Mouse (Mus musculus) spleen, adult 18-20 months (tissue): ENCODE measurements around the gene 2010111I01Rik.
"Not testable (repeated sequence)": the region's sequence is repeated elsewhere in the genome, so short reads cannot be mapped to it uniquely, and the experiment has no call there.

Experiments used
- DNase-seq, 2 experiments: peaks; one replicate each; pipeline ENCODE4 v3.0.0; 2022; ENCODE audit warnings: mixed read lengths in 2 of 2

2010111I01Rik gene

DNA sequence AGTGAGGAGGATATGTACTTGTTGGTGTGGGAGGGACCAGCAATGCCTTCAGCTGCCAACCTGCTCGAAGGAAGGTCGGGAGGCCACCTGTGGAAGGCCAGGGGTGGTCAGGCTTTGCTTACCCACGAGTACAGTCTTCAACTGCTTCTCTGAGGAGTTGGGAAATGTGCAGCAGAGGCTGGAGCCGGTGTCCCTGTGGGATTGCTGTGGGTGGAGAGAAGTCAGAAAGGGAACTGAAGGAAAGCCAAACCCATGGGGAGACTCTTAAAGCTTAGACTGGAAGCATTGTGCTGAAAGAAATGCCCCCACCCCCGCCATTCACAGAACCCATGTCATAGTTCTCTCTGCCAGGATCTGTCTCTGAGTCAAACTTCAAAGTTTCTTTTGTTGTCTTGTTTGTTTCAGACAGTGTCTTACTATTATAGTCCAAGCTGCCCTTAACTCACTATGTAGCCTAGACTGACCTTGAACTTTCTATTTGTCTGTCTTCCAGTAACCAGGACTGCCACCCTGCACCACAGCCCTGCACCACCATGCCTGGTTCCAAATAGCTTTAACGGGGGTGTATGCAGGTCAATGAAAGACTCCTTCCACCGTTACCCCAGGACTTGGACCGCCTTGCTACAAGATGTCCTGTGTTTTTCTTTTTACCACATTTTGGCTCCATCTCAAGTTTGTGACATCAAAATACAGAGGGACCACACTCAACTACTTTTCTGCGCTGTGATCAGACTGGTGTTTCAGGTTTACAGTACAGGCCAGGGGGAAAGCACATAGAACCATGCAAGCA, 358.8 kb downstream of the 2010111I01Rik start:
- DNase-seq: no peak

DNA sequence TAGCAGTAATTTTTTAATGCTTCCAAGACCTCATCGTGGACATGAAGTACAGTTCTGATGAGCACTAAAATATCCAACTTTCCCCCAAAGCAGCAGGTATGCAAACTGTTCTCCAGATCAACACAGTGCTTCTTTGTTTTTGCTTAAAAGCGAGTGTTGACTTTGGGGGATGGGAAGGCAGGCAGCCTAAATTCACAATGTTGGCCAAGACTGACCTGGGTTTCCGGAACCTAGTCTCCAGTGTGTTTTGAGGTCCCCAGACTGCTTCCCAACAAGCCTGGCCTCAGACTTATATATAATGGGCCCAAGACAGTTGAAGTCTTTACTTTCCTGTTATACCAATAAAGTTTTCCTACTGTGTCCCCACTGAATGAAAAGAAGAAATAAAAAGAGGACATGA, 359.6 kb downstream of the 2010111I01Rik start:
- no peak for DNase-seq

DNA sequence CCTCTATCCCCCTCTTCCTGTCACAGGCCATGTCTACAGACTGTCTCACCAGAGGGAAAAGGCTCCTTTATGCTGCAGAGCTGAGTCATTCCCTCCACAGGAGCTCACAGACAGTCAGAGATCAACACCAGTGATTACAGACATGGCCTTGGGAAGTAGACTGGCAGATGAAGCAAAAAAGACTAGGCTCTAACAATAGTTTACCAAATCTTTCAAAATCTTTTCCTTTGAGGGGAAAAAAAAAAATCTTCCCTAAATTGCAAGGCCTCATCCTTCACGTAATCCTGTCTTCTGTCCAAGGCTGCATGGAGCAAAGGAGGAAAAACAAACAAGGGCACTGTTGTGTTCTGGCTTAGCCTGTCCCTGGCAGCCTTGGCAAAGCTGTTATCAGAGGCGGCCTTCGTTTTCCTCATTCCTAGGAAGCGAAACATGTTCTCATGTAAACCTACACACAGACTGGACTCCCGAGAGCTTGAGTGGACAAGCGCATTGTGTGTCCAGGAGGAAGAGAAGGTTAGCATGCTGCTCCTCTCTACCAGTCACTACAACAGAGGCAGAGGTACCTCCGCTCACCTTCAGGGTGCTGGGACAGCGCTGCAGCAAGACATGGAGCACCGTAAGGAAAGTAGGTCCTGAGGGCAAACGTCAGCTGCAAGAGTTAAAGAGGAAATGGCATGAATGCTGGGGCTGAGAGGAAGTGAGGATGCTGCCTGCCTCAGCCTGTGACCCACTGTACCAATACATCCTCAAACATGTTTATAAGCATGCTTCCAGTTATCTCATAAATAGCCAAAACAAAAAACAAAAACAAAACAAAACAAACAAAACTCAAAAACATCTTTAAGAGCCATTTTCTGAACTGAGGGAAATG, 360.5 kb downstream of the 2010111I01Rik start:
- DNase-seq: no peak

DNA sequence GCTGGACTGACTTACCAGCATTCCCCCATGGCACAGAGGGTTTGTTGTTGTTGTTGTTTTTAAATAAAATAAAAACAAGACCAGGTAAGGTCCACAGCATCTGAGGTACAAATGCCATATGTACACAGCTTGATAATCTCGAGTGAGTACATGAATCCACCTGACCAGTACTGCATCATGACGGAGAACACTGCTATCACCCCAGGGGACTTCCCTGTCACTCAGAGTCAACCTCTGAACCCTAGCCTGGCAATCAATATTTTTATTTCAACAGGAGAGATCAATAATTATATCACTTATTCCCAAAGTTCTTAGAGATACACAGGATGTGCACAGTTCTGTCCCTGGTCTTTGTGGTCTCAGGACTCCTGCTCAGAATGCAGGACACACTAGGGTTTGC, 361.3 kb downstream of the 2010111I01Rik start:
- DNase-seq: no peak

DNA sequence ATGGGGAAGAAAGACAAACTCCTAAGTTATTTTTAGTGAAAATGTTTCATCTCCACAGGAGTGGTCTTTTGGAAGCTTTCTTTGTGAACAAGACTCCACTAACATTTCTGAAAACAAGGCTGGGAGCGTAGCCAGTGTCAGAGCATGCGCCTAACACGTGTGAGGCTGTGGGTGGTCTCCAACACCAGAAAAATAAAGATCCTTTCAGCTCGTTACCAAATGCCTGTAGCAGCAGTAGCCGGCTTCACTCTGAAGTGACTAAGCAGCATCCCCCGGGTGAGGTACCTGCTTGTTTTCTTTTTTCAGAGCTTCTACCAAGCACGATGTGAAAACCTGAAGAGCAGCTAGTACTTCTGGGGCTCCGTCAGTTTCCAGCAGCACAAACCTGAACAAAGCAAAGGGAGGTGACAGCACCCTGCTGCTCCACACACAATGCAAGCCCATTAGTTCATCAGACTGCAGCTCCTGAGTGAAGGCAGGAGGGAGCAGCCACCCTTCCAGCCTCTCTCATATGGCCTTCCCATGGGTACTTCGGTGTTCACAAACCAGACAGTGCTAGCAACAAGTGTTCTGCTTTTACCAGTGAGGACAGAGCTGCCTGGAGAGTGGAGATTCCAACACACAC, 365.7 kb downstream of the 2010111I01Rik start:
- DNase-seq: no peak

DNA sequence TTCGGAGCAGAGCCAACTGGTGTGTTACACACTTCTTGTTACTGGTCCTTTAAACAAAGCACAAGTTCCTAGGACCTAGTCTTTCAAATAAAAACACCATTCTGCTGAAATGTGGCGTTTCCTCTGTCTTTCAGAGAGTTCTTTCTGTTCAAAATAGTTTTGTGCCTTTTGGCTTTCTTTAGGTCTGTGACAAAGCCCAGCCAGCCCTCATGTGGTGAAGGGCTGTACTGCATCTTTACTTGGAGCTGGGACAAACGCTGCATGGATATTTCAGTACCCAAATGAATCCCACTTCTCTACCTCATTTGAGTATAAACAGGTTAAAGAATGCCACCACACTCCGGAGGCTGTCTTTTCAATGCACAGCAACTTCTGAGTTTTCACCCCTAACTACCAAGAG, 366.7 kb downstream of the 2010111I01Rik start:
- DNase-seq: peak in 1 of 2 experiments; percentile 45

DNA sequence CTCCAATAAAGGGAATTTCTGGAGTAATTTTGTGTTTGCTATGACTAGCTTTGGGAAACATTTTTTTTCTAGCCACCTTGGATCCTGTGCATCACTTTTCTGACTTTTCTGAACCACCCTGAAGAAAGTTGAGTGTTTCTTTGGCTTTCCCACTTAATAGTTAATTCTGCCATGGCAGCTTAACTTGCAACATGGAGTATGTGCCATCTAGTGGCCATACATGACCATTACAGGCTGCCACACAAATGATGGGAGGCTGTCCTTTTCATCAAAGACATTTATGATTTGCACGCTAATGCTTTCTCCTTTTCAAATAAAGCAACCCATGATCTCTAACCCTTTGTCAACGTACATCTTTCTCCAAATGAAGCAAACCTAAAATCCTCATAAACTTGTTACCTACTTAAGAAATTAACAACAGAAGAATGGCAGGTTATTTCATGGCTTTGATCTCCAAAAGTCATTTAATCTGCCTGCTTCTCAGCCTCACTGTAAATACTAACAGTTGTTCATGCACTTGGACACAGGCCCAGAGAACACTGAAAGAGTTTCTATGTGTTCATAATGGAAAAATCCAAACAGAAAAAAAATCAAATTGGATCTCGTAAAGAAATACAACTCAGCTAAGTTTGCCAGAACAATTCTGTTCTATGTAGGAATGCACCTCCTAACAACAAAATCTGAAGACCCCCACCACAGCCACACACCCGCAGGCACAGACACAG, 368.0 kb downstream of the 2010111I01Rik start:
- DNase-seq: peak in 1 of 2 experiments; percentile 43

DNA sequence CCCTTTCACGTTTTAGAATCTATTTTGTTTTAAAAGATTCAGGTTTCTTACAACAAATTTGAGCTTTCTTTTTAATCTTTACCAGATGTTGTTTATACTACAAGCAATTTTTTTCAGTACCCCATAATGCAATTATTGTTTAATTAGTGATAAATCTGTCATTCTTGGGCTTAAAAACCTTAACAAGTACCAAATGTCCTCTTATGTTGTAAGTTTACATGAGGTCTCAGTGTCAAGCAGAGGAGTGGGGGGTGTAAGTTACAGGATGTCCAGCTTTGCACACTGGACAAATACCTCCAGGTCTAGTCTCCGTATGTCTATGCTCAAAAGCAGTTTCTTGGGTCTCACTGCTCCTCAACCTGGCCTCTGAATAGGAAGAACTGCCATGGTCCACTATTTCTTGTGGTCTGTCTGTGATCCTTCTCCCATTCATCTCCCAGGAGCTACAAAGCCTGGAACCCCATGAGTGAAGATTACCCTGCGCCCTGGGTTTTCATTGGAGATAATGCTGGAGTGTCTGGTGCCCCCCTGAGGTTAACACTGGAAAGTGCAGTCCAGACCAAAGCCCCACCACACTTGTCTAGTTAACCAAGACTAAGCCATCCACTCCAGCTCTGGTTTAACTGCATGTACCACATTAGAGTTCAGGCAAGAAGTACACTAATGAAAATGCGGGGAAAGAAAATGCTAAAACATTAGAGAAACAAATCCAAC, 370.9 kb downstream of the 2010111I01Rik start:
- no peak for DNase-seq

DNA sequence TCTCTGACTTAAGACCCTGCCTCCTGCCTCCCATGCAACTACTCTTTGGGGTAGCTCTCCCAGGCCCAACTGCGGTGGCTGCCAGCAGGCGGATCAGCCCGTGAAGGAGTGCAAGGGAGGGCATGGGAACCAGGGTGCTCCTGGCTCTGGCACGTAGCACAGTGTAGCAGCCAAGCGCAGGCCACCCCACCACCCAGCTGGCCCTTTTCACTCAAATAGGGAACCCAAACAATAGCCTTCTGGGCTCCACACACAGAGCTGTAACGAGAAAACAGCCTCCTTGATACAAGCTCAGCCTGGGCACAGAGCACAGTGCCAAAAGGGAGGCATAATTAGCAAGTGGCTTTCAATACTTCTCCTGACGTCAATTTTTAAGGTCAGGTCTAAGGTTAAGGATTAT, 371.6 kb downstream of the 2010111I01Rik start:
- no peak for DNase-seq

DNA sequence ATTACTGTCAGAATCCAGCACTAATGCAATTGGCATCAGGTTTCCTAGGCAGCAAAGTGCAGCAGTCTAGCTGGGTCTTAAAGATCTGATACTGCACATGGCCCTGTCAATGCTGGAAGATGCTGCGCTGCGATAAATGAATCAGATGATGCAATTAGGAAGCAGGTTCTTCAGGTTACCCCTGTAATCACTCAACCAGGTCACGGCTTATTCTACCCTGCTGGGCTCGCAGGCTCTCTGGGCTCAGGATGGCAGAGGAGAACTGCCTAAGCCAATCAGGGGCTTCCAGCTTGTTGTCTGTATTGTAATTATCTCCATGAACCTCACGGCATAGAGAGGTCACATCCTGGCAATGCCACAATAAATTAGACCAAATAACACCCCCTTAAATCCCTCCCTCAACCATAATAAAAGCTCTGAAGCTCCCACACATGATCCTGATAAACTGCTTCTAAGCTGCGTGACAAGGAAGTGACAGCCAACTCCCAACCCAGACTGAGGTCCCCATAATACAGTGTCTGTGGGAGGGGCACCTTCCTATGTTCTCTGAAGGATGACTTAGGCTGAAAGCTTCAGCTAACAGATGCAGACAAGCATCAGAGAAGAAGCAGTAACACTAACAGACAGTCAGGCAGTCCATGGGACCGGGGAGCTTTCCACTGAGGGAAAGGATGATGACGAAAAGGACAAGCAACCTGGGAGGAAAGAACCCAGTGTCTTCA, 372.7 kb downstream of the 2010111I01Rik start:
- DNase-seq: no peak

DNA sequence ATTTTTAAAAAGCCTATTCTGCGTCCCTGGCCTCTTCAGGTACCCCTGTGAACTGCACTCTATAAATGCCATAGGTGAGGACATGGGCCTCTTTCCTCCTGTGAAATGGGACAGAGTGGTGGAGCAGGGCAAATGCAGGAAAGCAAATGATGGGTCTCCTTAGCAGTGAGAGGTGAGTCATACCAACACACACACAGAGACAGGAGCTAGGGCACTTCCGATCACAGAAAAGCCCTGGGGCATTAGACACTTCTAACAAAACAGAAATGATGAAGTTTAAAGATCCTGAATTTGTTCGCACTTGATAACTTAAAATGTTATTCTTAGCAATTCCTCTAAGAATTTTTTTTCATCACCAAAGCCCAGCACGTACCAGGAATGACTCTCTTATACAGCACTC, 375.3 kb downstream of the 2010111I01Rik start:
- DNase-seq: no peak

DNA sequence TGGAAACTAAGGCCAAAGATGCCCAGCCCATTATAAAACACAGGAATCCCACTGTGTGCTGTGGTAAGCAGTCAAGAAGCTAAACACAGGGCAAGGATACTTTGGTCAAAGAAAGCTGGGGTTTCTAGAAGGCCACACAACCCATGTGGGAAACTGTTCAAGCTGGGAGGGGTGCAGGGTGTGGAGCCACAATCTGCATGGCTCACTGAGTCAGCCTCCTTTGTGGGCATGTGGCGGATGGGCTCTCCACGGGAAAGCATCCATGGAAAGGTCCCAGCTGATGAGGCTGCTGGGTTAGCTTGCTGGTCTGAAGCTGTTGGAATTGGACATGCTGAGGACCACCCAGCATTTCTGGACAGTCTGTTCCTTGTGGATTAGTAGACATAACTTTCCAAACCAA, 378.1 kb downstream of the 2010111I01Rik start:
- DNase-seq: no peak

DNA sequence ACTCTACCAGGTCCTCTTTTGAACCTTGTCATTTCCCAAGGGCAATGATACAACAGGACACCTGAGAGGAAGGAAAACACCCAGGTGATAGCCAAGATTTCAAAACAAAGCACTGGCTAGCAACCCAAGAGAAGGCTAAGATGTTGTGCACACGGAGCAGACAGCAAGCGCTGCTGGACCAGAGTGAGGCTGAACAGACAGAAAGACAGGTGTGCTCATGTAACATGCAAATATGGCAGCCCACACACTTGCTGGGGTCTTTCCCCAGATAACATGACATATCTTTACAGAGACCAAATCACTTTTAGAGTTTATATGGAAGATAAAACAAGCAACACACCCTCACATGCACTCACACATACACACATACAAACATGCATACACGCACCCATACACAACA, 379.8 kb downstream of the 2010111I01Rik start:
- no peak for DNase-seq

DNA sequence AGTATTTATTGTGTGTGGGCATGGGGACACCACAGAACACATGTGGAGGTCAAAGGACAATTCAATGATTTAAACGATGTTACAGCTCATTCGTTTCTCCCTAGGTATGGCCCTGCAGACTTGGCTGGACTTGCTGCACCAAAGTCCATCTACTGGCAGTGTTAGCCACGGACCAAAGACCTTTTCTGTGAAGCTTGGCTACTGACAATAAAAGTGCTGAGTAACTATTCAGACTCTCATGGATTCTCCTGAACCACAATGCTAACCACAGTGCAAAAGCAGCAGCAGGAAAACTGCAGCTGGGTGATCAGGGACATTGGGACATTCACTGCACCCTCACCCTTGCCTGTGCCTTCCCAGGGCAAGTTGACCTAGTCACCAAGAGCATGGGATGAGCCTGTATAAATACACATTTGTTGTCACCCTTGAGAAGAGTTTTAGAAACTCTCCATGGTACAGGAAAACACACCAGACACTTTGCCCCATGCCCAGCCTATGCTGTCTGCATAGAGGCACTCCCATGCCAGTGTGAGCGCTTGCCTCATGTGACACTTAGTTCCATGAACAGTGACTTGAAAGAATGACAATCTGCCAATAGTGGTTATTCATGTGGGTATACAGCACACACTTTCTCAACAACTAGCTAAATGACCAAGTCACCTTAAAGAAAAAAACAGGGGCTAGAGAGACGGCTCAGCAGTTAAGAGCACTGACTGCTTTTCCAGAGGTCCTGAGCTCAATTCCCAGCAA, 381.0 kb downstream of the 2010111I01Rik start:
- DNase-seq: no peak

DNA sequence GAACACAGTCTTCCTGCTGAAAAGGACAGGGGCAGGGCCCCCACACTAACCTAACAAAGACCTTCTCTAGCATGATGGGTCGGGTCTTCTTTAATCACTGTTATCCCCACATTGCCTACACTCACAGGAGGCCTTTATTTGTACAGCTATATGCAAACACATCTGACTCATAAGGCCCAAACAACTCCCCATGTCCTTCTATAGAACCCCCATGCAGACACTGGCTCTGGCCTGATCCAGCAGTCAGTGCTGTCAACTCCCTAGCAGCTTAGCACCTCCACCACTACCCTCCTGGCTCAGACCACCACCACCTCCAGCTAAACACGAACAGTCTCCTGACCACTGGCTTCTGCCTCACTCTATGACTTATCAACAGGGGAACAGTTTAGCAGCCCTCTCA, 382.9 kb downstream of the 2010111I01Rik start:
- no peak for DNase-seq

DNA sequence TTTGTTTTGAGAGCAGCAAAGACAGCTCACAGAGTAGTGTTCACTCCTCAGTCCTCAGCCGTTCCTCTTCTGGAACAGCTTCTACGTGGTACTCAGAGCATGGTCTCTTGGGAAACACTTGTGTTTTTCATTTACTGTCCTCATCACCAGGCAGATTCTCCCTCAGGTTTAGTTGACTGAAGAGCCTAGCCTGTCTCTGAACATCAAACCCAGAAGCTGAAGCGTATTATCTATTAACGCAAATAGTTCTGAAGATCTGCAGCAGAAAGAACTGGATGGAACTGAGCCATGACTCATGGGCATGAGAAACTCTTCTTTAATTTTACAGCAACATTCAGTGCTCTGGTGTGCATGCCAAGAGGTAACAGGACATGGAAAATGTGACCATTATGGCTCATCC, 385.4 kb downstream of the 2010111I01Rik start:
- DNase-seq: no peak

DNA sequence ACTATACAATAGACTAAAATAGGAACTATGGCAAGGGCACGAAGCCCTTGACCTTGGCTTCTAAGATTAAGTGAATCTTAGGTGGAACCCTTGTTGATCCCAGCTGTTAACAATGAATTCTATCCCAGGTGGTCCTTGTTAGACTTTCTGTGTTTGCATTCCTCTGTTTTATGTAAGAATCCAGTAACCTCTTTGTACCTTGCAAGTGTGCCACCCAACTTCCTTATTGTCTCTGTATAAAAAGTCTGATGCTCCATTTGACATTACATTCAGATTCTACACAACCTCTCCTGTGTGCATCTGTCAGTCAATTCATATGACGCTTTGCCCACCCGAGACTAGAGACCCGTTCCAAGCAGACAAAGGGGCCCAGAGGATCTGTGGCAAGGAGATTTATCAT, 388.6 kb downstream of the 2010111I01Rik start:
- DNase-seq: not testable (repeated sequence)

DNA sequence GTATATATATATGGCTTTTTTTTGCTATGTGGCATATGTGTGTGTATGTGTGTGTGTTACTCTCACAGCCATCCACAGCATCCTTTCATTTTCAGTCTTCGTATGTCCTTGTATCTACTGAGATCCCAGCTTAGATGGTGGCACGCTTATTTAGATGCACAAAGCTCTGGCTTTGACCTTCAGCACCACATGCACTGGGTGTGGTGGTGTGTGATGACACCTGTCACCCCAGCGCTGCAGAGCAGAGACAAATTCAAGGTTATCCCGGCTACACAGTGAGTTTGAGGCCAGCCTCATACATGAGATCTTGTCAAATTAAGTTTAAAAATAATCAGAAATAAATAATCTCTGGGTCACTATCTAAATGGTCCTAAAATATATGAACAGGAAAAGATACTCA, 391.4 kb downstream of the 2010111I01Rik start:
- DNase-seq: no peak

DNA sequence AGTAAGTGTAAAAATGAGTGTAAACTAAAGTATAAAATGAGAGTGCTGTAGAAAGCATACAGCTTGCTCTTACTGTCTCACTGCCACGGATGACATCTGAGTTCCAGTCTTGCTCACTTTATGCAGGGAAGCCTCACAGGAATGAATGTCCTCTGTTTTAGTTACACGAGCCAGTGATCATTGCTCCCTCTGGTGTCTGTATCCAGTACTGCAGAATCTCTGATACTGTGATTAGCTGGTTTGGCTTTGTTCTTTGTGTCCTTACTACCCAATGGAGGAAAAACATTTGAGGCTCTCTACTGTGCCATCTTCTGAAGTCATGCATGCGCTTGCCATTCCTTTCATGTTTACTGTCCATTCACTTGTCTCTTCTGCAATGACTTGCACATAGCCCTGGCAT, 391.9 kb downstream of the 2010111I01Rik start:
- peak in 1 of 2 experiments; percentile 55 for DNase-seq

DNA sequence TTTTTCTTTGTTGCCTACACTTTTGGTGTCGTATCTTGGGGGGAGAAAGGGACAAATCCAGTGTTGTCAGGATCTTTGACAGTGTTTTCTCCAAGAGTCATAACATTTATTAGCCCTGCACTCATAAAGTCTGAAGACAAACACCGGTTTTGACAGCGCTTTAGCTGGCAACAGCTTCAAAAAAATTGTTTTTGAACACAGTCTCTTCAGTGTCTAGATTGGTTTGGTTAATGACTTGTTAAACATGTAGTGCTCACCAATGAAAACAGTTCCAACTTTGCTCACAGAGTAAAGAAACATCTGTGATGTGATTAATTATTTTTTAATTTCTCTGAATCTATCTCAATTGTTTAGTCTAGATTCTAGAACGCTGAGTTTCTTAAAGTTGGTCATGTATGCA, 394.7 kb downstream of the 2010111I01Rik start:
- no peak for DNase-seq
